Mouse (Mus musculus) liver, adult 10 weeks (tissue): ENCODE results near the gene Nat8f4. TPM values are rescaled to one million over a fixed set of nuclear protein-coding genes. Genes with fewer than 3 reads are reported as not detected.

Source experiments
- polyA plus RNA-seq: library from polyadenylated mRNA; stranded (reverse); fragments of 350-450 nt; fragmentation: Illumina TruSeq; extraction: RNeasy Lipid Tissue Mini Kit (QIAGEN cat#74804); gene quantifications from one replicate; pipeline ENCODE4 v1.2.3, GENCODE M21; 2014; ENCODE audit warnings: low read depth, low replicate concordance

The Nat8f4 gene
- 5.4 TPM for polyA plus RNA-seq

DNA sequence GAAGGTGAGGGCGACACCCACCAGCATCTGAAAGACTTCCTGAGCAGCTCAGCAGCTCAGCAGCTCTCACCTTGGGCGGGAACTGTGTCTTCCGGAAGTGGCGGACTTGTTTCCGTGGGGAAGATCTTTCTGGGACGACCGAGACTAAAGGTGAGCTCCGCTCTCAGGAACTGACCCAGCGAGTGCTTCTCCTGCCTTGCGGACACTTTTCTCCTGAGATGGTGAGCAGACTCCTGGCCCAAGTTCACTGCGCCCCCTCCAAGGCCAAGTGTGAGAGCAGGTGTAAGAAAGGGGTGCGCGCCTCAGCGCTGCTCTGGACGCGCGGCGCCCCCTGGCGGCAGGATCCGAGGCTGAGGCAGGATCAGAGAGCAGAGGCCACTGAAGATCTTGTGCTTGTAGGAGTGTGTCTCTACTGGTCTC lies at the start of gene Nat8f4:
Gene Nat8f4, minus strand, starts transcription at position 243 of the 420 bp plus-strand sequence.

DNA sequence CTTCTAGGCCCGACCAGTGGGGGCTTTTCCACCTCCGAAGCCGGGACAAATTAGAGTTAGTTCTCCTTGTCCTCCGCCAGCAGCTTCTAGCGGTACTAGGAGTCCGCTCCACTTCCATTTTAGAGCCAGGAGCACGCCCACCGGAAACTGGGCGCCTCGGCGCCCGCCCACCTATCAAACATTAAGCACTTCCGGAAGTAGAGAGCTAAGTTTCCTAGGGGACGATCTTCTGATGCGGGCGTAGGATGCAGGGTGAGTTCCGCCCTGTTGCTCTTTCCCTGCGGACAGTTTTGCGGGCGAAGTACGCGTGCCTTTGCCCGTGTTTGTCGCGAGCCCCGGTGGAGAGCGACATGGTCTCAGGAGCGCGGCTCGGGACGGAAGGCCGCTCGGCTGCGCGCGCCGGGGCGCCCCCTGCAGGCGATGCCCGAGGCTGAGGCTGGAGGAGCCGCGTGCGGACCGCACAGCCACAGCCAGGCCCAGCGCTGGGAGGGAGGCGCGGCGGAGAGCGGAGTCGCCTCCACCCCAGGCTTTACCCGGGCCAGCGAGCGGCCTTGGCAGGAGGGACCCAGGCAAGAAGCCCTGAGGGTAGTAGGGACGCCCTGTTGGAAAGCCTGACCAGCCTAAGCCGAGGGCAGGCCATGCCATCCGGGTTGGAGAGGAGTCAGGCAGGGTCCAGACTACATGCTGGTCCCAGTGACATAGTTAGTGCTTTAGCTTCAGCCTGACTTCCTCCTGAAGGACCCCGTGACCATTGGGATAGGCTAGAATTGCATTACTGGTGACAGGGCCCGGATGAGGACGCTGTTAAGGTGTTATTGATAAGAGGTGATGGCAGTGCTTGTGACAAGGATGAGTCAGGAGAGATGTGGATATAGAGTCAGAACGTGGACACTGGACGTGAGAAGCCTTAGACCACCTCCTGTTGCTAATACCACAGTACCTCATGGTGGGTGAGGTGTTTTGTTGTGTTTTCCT lies 11.1 kb upstream of the Nat8f4 start, which contains the start of gene Nat8f1:
Gene Nat8f1, minus strand, starts transcription at position 149 of the 975 bp plus-strand sequence.

DNA sequence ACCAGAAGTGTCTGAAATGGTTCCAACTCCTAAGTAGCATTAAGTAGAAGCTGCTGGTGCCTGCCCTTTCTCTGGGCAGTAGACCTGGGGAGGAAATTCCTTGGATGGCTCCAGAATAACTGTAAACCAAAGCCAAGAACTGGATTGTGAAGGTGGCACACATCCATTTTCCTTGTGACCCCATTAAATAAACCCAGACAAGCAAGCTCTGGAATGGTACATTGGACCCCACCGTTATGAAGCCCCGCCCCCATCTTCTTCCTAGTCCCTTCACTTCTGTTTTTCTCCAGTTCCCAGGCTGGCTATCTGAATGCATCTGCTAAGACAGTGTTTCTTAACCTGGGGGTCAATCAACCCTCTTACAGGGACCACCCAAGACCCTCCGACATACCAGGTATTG lies 6.9 kb upstream of the Nat8f4 start, which contains the start of gene Tprkb:
Gene Tprkb, plus strand, starts transcription at position 279 of the 400 bp plus-strand sequence.

DNA sequence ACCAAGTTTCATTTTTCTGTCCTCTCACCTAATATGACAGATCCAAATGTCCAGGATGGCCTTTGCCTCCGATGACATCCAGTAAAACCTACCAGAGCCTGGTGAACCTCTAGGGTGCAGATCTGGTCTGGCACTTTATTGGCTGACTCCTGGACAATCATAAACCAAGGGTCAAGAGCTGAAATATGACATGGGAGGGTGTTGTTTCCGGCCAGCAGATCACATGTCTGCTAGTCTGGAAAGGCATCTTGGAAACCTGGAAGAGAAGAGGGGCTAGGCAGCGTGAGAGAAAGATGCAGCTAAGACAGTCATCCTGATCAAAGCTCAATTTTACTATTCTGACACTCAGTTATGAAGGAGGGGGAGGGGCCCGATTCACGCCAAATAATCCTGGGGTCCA lies 35.7 kb downstream of the Nat8f4 start, which contains the start of gene Nat8f2:
Gene Nat8f2, minus strand, starts transcription at position 153 of the 400 bp plus-strand sequence.

Other genes starting within 250 kb of the Nat8f4 start
- 0.37 TPM for gene Nat8f7, start 191.7 kb downstream of the Nat8f4 start, polyA plus RNA-seq
- gene Nat8f3, start 139.1 kb downstream of the Nat8f4 start, polyA plus RNA-seq = 1.2 TPM
- gene Nat8f6, start 83.9 kb downstream of the Nat8f4 start, polyA plus RNA-seq = not detected
- 0.85 TPM for gene Nat8f5, start 83.9 kb downstream of the Nat8f4 start, polyA plus RNA-seq
- 0.37 TPM for gene Nat8, start 72.8 kb downstream of the Nat8f4 start, polyA plus RNA-seq
- 716 TPM for gene Nat8f2, start 35.7 kb downstream of the Nat8f4 start, polyA plus RNA-seq
- 362 TPM for gene Tprkb, start 7.0 kb upstream of the Nat8f4 start, polyA plus RNA-seq
- 92.9 TPM for gene Nat8f1, start 10.8 kb upstream of the Nat8f4 start, polyA plus RNA-seq
- 90.8 TPM for gene Dusp11, start 56.8 kb upstream of the Nat8f4 start, polyA plus RNA-seq
- gene Figla, start 111.3 kb upstream of the Nat8f4 start, polyA plus RNA-seq = not detected
- not detected for gene Add2, start 123.8 kb upstream of the Nat8f4 start, polyA plus RNA-seq